Mouse (Mus musculus): ENCODE data around the gene Nfe2l2. TPM values are rescaled to one million over a fixed set of nuclear protein-coding genes. Genes with fewer than 3 reads are reported as not detected.
"Not testable (repeated sequence)": the region's sequence is repeated elsewhere in the genome, so short reads cannot be mapped to it uniquely, and the experiment has no call there.

The Nfe2l2 gene
- polyA plus RNA-seq, 1 experiment: 1.6 TPM

DNA sequence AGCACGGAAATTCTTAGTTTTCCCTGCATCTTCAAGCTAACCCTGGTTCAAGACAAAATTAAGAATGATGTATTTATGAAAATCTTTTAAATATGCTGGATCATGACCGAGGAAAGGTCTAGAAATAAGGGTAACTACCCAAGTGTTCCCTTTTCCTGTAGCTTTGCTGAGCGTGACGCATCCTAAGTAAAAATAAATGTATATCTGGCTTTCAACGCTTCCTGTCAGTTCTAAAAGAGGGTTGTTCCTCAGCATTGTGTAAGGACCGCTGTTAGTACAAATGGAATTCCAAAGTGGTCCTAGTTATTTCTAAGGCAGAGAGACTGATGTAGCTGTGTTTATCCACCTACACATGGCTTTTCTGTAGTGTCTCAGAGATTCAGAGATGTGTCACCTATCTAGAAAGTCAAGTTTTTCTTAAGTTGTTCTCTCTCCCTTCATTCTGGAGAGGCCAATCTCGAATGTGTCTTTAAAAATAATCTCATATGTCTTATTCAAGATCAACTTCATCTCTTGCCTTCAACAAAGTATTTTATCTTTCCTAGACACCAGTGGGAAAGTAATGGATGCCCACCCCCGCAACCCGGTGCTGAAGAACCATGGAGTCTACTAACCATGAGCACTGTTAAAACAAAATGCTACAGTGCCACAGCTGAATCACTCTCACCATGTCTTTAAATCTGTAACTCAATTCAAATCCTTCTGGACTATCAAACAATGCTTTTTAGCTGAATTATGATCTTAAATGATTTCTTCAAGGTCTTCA lies 2.4 kb downstream of the Nfe2l2 start:
- Histone ChIP-seq H3K36me3 (ENCODE audit: control insufficient read depth) (peaks cover 52% of the 10 kb centered on the region), H3K9me3 (ENCODE audit: control insufficient read depth, low read length) (no peaks in the 10 kb centered on the region), H3K4me1 (ENCODE audit: control insufficient read depth) (peaks cover 75% of the 10 kb centered on the region), H3K4me3 (replicated peaks) (peak overlapping the region; percentile 100), H3K27me3 (ENCODE audit: control insufficient read depth) (no peaks in the 10 kb centered on the region)
- no peak for TF ChIP-seq GATA1 (IDR thresholded peaks at IDR 0.05; ENCODE audit: low read length)
- no peak for TF ChIP-seq TAL1 (IDR thresholded peaks at IDR 0.05; ENCODE audit: low read length)

DNA sequence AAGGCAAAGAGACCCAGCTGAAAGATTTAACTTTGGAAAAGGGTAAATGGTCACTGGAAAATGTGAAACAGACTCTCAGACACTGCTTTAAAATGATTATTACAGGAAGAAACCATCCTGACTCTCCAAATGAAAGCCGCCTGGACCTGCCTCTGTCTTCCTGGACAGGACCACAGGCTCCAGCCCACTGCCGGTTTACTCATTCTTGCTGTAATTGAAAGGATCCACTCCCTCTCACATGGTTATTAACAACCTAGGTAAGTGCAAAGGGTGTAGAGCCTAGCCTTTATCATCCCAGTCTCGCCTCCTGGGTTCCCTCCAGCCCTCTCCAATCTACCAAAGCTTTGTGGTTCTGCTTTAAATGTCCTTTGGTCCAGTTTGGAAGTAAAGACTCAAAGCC lies 3.2 kb downstream of the Nfe2l2 start:
- no peaks in the 10 kb centered on the region for H3K27me3 ChIP-seq (ENCODE audit: control insufficient read depth)
- H3K36me3 ChIP-seq (ENCODE audit: control insufficient read depth): peaks cover 60% of the 10 kb centered on the region
- no peaks in the 10 kb centered on the region for H3K9me3 ChIP-seq (ENCODE audit: control insufficient read depth, low read length)
- peaks cover 75% of the 10 kb centered on the region for H3K4me1 ChIP-seq (ENCODE audit: control insufficient read depth)
- H3K4me3 ChIP-seq (replicated peaks): peak overlapping the region; percentile 100
- TF ChIP-seq TAL1 (IDR thresholded peaks at IDR 0.05; ENCODE audit: low read length) (no peak), GATA1 (IDR thresholded peaks at IDR 0.05; ENCODE audit: low read length) (no peak)

DNA sequence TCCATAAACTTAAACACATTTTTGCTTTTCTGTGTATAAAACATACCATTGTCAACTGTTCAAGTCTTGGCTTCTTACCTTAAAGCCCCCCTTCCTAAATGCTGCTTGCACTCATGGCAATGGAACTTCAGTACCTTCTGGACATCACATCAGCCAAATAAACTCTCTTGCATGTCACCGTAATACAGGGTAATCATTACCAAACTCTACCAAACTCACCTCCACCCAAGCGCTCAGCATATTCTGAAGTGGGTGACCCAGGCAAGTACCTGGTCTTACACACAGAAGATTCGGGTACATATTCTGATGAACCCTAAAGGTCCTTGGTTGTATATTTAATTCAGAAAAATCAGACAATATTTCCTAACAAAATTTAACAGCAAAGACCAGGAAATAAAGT lies 3.9 kb downstream of the Nfe2l2 start:
- TF ChIP-seq TAL1 (IDR thresholded peaks at IDR 0.05; ENCODE audit: low read length): no peak
- Histone ChIP-seq H3K27me3 (ENCODE audit: control insufficient read depth) (no peaks in the 10 kb centered on the region), H3K9me3 (ENCODE audit: control insufficient read depth, low read length) (no peaks in the 10 kb centered on the region), H3K36me3 (ENCODE audit: control insufficient read depth) (peaks cover 67% of the 10 kb centered on the region), H3K4me1 (ENCODE audit: control insufficient read depth) (peaks cover 77% of the 10 kb centered on the region), H3K4me3 (replicated peaks) (peak overlapping the region; percentile 100)

DNA sequence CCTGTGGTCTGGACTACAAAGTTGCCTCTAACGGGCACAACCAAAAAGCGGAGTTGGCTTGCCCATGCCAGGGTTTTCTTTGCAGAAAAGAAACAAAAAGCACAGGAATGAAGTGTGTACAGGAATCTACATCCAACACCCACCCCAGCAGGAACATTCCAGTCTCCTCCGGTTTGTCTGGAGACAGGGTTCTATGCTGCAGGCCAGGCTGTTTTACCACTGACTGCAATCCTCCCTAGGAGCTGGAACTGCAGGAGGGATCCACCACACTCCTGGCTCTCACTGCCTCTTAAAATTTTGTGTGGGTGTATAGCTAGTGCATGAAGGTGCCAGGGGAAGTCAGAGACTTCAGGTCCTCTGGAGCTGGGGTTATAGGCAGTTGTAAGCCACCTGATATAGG lies 5.6 kb downstream of the Nfe2l2 start:
- Histone ChIP-seq H3K36me3 (ENCODE audit: control insufficient read depth) (peaks cover 83% of the 10 kb centered on the region), H3K4me3 (replicated peaks) (no peak overlapping the region), H3K4me1 (ENCODE audit: control insufficient read depth) (peaks cover 69% of the 10 kb centered on the region), H3K9me3 (ENCODE audit: control insufficient read depth, low read length) (no peaks in the 10 kb centered on the region), H3K27me3 (ENCODE audit: control insufficient read depth) (no peaks in the 10 kb centered on the region)
- TF ChIP-seq TAL1 (IDR thresholded peaks at IDR 0.05; ENCODE audit: low read length): no peak
- TF ChIP-seq GATA1 (IDR thresholded peaks at IDR 0.05; ENCODE audit: low read length): no peak

DNA sequence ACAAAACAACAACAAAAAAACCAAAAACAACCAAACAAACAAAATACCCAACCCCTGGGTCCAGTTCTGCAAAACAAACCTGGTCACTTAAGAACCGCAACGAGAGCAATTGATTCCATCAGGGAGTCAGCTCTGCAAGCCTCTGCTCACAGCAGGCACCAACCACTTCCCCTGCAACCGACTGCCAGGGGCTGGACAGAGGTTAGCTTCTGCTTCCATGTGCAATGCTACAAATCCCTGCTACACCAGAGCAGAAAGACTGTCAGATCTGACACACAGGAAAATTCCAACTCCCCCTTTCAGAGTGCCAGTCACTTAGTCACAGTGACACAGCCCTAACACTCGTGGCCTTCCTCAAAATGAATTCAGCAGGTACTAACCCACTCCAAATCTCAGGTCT lies 6.4 kb downstream of the Nfe2l2 start:
- Histone ChIP-seq H3K27me3 (ENCODE audit: control insufficient read depth) (no peaks in the 10 kb centered on the region), H3K9me3 (ENCODE audit: control insufficient read depth, low read length) (no peaks in the 10 kb centered on the region), H3K36me3 (ENCODE audit: control insufficient read depth) (peaks cover 92% of the 10 kb centered on the region), H3K4me1 (ENCODE audit: control insufficient read depth) (peaks cover 76% of the 10 kb centered on the region), H3K4me3 (replicated peaks) (no peak overlapping the region)
- TF ChIP-seq GATA1 (IDR thresholded peaks at IDR 0.05; ENCODE audit: low read length): no peak
- no peak for TF ChIP-seq TAL1 (IDR thresholded peaks at IDR 0.05; ENCODE audit: low read length)

DNA sequence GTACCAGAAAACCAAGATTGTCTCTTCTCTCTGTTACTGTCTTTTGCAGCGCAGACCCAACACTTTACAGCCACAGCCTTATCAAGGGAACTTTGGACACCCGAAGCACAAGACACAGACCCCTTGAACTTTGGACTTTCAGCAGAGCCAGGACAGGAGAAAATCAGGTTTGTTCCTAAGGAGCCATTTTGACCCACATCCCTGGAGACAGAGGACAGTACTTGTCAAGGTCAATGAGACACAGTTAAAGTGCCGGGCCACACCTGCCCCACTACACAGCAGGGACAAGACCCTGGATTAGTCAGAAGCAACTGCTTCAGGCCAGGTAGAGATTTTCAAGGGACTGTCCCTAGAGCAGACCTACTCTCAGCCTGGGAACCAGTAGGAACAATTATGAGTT lies 7.2 kb downstream of the Nfe2l2 start:
- H3K4me3 ChIP-seq (replicated peaks): no peak overlapping the region
- H3K36me3 ChIP-seq (ENCODE audit: control insufficient read depth): peaks cover 98% of the 10 kb centered on the region
- H3K4me1 ChIP-seq (ENCODE audit: control insufficient read depth): peaks cover 80% of the 10 kb centered on the region
- H3K9me3 ChIP-seq (ENCODE audit: control insufficient read depth, low read length): no peaks in the 10 kb centered on the region
- H3K27me3 ChIP-seq (ENCODE audit: control insufficient read depth): no peaks in the 10 kb centered on the region
- no peak for TF ChIP-seq TAL1 (IDR thresholded peaks at IDR 0.05; ENCODE audit: low read length)
- TF ChIP-seq GATA1 (IDR thresholded peaks at IDR 0.05; ENCODE audit: low read length): no peak

DNA sequence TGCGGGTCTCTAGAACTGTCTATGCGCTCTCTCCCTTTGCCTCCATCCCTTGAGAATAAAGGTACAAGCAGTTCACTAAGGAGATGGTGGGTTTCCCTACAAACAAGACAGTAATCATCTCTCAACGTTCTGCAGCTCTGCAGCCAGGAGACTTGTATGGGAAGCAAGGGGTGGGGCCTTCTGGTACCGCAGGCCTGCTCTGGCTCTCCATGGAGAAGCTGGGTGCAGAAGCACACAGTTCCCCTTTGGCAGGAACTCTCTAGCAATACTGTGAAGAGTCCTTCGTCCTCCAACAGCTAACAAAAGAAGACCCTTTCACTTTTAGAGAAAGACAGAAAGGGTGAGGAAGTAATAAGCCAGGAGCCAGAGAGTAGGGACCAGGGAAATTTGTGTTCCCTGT lies 8.1 kb downstream of the Nfe2l2 start:
- peaks cover 75% of the 10 kb centered on the region for H3K4me1 ChIP-seq (ENCODE audit: control insufficient read depth)
- H3K36me3 ChIP-seq (ENCODE audit: control insufficient read depth): peaks cover 98% of the 10 kb centered on the region
- H3K9me3 ChIP-seq (ENCODE audit: control insufficient read depth, low read length): no peaks in the 10 kb centered on the region
- no peak overlapping the region for H3K4me3 ChIP-seq (replicated peaks)
- TF ChIP-seq TAL1 (IDR thresholded peaks at IDR 0.05; ENCODE audit: low read length) (no peak), GATA1 (IDR thresholded peaks at IDR 0.05; ENCODE audit: low read length) (no peak)
- no peaks in the 10 kb centered on the region for H3K27me3 ChIP-seq (ENCODE audit: control insufficient read depth)

DNA sequence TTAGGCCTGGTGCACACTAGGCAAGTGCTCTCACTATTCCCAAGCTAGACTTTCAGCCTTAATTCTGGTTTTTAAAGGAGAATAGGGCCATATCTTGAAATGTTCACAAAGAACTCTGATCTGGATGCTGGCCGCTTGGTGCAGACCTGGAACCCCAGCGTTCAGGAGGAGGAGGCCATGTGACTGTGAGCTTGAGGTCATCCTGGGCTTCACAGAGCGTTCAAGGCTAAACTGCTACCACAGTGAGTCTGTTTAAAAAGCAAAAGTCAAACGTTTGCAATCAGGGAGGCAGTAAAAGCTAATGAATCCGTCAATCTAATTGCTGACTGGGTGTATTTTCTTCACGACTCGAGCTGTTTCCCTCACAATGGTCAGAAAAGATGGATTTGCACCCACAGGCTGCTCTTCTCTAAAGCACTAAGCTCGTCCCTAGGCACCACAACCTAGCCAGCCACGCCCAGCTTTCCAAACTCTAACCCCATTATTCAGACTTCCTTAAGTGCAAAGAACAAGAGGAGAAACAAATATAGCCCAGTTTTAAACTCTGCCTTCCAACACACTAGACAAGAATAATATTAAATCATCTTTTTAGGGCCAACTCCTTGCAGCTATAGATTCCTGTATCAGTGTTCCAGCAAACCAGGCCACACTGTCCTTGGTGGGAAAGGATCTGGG lies 8.6 kb downstream of the Nfe2l2 start:
- Histone ChIP-seq H3K27me3 (ENCODE audit: control insufficient read depth) (no peaks in the 10 kb centered on the region), H3K4me1 (ENCODE audit: control insufficient read depth) (peaks cover 72% of the 10 kb centered on the region), H3K9me3 (ENCODE audit: control insufficient read depth, low read length) (no peaks in the 10 kb centered on the region), H3K4me3 (replicated peaks) (no peak overlapping the region), H3K36me3 (ENCODE audit: control insufficient read depth) (peaks cover 97% of the 10 kb centered on the region)
- TF ChIP-seq GATA1 (IDR thresholded peaks at IDR 0.05; ENCODE audit: low read length) (no peak), TAL1 (IDR thresholded peaks at IDR 0.05; ENCODE audit: low read length) (no peak)

DNA sequence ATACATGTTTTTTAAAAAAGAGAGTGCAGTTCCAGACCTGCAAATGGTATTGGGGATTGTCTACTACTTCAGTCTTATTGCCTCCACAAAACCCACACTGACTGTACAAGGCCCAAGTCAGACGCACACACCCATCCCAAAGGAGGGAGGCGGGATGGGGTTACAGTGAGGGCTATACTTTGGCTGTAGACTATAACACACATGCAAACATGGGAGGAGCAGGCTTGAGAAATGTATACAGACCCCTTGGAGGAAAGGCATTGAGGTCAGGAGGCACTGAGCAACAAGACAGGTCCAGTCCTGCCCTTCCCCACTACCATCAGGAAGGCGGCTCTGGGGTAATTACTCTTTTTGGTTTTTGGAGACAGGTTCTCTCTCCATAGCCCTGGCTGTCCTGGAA lies 9.5 kb downstream of the Nfe2l2 start:
- peaks cover 95% of the 10 kb centered on the region for H3K36me3 ChIP-seq (ENCODE audit: control insufficient read depth)
- peaks cover 69% of the 10 kb centered on the region for H3K4me1 ChIP-seq (ENCODE audit: control insufficient read depth)
- not testable (repeated sequence) for H3K4me3 ChIP-seq (replicated peaks); H3K9me3 ChIP-seq (ENCODE audit: control insufficient read depth, low read length); H3K27me3 ChIP-seq (ENCODE audit: control insufficient read depth)

All from erythroblast, embryonic 14.5 days (primary cell).